Mouse (Mus musculus) frontal cortex, postnatal 36 days (tissue): ENCODE measurements around the gene C1qtnf6.

Source experiments
- DNase-seq, 2 experiments: peaks; one replicate each; pipeline ENCODE4 v3.0.0; 2022; ENCODE audit warnings: low spot score in 2 of 2

The C1qtnf6 gene

DNA sequence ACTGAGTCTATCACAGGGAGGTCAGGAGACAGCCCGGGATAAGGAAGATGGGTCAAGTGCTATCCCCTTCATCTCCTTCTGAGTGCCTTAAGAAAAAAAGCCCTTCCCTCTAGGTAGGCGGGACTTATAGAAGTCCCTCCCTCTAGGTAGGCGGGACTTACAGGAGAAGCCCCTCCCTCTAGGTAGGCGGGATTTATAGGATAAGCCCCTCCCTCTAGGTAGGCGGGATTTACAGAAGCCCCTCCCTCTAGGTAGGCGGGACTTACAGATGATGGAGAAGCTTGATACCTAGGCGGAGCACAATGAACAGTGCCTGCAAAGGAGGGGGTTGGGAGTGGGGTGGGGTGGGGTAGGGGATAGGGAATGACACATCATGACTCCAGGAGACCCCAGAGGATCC, 51.1 kb downstream of the C1qtnf6 start:
- no peak for DNase-seq

DNA sequence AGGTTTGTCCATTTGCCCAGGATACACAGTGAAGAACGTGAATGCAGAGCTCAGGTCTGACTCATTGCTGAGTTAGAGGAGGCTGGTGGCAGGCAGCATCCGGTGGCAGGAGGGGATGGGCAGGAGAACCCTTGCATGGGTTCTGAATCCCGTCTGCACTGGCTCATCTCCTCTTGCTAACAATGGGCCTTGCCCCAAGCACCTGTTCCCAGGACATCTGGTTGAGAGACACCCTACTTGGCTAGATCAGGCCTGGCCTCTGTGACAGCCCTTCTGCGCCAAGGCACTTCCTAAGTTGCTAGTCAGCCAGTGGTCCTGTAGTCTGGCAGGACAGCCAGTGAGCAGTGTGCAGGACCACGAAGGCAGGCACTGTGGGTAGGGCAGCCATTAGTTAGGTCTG, 51.7 kb downstream of the C1qtnf6 start:
- DNase-seq, result no peak

DNA sequence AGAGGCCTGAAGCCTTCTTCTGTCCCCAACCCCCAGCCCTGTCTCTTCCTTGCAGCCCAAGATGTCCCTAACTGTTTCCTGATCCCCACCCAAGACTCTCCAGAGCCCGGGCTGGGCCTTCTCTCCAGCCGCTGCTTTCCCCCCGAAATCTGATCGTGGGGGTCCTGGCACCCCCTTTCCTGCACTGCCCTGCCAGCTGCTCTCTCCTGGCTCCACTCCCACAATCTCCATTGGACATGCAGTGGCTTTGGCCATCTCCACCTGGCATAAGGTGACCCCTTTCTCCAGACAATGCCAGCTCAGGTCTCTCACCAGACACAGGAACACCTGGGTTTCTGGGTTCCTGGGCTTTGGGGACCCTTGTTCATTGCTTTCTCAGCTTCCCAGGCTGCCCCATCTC, 53.1 kb downstream of the C1qtnf6 start:
- DNase-seq, result no peak

DNA sequence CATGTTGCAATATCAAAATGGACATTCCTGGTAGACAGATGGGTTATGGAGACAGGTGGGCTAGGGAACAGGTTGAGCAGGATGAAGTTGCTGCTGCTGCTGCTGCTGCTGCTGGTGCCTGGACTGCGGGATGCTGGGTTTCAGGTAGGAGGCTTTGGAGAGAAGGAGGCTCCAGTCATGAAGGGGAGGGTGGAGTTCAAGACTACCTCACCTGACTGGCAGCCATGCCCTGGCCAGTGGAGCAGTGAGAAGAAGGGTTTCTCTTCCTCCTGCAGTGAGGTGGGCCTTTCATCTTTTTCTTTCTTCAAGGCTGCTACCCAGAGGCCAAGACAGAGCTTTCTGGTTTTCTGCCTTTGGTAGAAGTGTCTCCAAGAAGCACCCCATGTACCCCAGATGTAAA, 54.3 kb downstream of the C1qtnf6 start:
- no peak for DNase-seq

DNA sequence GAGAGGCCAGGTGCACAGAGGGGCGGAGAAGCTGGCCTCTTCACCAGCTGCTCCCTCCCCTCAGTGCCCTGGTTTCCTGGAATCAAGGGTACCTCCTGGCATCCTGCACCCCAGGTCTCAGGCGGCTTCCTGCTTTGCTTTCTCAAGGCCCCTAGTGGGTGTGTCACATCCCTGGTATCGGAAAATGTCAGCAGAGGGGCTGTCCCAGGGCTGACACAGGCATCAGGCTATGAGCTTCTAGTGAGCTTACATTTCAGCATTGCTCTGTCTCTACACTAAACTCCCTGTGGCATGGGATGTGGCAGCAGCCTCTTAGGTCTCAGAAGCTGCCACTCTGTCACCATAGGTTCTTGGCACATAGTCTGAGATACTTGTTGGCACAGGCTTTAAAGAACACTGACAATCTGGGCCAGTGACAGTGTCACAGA, 55.6 kb downstream of the C1qtnf6 start:
- no peak for DNase-seq

DNA sequence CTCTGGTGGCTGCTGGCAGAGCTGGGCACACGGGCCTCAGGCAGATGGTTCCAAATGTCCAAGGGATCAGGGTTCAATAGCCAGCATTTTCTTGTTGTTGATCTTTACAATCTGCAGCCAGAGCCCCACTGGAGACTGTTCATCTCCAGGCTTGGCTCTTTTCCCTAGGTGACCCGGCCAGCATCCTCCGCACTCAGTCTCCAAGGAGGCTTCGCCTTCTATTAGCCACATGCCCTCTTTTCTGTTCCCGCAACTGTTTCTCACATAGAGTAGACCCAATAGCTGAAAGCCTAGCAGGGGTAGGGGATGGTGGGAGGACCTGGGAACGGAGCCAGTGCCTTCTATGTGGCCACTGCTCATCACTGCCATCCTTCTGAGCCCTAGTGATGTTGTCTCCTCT, 57.8 kb downstream of the C1qtnf6 start:
- no peak for DNase-seq
